Mouse (Mus musculus): ENCODE data around the gene Reps1. TPM values are rescaled to one million over a fixed set of nuclear protein-coding genes. Genes with fewer than 3 reads are reported as not detected.

Gene Reps1
- 10 to 100 TPM; 64.1 to 69.4 TPM for total RNA-seq (2021)

DNA sequence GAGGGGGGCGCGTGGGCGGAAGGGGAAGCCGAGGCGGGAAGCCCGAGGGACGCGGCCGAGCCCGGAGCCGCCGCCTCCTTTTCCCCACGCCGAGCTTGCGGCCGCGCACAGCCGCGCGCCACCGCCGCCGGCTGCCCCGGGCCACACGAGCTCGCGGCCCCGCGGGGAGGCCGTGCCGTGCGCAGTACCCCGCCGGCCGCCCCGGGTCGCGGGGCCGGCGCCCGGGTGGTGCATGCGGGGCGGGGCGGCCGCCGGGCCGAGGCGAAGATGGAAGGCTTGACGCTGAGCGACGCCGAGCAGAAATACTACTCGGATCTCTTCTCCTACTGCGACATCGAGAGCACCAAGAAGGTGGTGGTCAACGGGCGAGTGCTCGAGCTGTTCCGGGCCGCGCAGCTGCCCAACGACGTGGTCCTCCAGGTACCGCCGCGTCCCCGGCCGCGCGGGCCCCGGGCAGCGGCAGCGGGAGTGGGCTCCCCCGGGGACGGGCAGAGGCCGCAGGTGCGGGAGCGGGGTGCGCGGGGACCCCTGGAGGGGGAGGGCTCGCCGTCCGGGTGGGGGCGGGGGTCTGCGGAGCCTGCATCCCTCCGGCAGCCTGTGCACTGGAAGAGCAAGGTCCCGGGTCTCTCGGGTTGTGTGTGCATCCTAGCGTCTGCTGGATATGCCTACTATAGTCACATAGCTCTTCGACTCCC lies at the start of gene Reps1:
Gene Reps1 (plus strand): TSS at position 166 of the 695 bp plus-strand sequence.
- intact Hi-C loops (cut with DNase I), result loop anchor here (5.0 to 10.0 kb wide), 2 partner anchors 141 to 321 kb away; no protein-coding TSS in a partner anchor
- peak; percentile 43 for DNase-seq

DNA sequence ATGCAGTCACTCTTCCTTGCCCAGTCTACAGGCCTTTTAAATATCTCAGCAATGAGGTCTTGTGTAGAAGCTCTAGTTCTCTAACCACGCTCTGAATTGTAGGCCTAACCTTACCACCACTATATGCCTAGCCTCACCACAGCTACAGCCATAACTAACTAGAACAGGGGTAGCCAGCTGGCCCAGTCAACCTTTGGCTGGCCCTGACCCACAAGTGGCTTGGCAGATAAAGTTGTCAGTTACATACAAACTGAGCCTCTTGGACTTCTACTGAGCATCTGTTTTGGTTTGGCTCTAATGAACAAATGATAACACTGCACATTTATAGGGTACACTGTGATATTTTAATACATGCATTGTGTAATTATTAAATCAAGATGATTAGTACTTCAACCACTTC lies 48.9 kb upstream of the Reps1 start:
- intact Hi-C loops (cut with DNase I), result no loop called here
- DNase-seq, result no peak

DNA sequence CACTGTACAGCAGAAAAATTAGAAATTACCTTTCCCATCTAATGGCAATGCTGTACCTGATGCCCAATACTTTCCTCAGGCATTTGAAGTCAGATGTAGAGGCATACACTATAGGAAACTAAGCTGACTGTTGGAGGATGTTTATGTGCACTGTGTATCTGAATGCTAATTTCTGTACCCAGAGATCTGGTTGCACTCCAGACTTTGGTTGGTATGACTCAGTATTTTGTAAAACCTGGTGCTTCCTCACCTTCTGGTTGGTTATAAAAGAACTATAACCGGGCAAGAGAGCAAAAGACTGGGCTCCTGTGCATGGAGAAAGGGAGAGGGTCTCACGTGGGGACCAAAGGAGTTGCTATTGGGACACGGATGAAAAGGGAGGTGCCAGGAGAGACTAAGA lies 48.4 kb upstream of the Reps1 start:
- intact Hi-C loops (cut with DNase I), result no loop called here
- no peak for DNase-seq

DNA sequence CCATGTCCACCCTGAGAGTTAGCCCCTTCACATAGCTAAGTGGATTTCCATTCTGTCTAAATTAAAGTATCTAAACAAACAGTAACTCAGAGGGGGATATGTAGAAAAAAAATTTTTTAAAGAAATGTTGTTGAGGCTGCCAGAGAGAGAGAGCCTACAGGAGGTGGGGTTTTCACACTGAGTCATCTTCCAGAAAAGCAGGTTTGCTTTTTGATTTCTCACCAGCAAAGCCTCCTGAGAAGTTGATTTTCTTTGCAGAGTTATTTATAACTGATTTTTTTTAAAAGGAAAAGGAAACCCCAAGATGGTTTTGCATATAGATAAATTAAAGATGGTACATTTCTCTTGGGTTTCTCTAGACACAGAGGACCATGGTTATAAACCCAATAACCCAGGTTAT lies 47.5 kb upstream of the Reps1 start:
- no peak for DNase-seq
- intact Hi-C loops (cut with DNase I), result no loop called here

DNA sequence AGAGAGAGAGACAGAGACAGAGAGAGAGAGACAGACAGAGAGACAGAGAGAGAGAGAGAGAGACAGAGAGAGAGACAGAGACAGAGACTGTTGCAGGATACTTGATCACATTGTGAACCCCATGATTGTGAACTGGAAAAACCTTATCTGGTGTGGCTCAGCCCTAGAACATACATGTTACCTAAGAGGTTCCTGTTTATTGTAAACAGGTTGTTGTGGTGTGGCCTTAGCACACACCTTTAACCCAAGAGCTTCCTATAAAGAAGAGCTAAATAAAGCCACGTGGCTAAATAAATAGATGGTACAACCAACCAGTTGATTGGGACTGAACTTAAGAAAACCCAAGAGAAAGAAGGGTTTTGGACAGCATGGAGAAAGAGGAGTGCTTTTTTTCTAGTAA lies 45.9 kb upstream of the Reps1 start:
- intact Hi-C loops (cut with DNase I), result no loop called here
- no peak for DNase-seq

DNA sequence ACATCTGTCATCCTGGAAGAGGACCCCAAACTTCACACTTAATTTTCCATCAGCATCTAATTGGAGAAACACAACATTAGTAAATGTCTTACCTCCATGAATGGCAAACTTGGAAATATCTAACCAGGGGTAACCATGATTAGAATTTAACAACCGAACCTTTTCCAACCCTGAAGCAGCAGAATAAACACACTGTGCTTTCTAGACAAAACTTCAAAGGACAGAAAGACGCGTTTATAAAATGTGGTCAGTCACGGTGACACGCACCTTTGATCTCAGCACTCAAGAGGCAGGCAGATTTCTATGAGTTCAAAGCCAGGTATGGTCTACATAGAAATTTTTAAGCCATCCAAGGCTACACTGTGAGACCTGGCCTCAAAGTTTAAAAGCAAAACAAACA lies 43.9 kb upstream of the Reps1 start:
- no peak for DNase-seq
- intact Hi-C loops (cut with DNase I), result no loop called here

DNA sequence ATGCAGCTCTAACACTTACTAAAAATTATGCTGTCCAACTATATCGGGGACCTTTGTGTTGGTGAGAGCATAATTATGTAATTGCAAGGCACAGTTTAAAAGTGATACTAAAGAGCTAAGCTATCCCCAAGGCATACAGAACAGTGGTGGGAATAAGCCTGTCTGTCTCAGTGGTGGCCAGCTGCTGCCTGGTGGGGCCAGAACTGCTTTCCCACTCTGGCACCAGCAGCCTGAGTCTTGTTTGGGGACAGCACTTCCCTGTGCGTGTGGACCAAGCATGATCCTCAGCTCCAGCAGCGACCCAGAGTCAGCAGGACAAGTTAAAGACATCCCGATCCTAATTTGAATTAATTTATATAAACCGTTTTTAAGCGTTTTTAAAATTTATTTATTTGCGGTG lies 35.2 kb upstream of the Reps1 start:
- intact Hi-C loops (cut with DNase I), result no loop called here
- DNase-seq, result peak; percentile 11

DNA sequence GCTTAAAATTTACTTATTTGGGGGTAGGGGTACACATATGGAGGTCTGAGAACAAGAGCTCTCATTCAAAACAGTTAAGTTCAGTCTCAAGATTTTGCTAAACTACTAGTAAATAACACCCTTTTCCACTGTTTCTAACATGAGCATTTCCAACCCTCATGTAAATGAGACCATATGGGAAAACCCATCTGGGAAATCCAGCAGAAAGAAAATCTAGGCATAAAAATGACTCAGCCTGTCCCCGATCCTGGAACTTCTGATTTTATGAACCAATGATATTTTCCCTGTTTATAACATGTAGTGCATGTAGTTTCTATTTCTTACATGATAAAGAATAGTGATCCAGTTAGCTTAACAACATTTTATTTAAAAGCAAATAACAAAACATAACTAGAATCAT lies 34.8 kb upstream of the Reps1 start:
- intact Hi-C loops (cut with DNase I), result no loop called here
- no peak for DNase-seq

DNA sequence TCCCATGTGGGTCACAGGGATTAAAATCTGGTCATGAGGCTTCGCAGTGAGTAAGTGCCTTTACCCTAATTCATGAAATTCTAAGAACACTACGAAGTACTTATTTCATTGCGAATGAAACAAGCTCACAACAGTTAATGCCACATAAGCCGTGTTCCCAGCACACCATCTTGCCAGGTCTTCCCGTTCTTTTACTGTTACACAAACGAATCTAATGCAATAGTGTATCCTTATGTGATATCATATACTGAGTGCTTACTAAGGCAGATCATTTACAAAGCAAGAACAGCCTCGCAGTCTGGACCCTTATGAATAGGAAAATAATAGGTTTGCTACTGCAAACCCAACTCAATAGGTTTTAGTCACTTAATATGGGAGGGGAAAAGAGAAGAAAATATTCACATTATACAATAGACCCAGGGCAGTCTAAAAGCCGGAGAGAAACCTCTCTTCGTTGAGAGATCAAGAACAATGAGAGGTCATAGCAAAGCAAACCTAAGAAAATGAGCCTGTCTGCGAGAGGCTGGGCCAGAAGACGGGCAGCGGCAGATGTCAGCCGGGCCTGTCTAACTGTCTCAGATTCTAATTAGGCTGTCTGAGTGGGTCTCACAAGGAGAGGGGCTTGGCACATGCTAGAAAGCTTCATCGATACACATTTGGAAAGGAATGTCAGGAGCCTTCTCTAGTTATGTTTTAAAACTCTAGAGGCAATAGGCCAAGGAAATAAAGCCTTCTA lies 33.9 kb upstream of the Reps1 start:
- intact Hi-C loops (cut with DNase I), result no loop called here
- DNase-seq, result no peak

DNA sequence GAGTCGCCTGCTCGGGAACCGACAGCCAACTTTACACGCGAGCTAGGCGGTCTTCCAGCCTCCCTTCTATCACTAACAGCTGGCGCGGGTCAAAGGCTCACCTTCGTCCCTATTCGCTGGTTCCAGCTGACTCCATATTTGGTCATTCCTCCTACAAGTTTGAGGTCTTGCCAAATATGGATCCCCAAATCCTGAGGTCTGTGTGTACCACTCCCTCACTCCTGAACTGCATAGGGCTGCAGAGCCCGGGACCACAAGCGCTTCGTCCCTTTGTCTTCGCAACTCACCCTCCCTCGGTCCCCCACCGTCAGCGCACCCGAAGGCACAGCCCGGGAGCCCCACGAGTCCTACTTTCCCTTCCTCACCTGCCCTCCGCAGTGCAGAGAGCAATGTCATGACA lies 33.3 kb upstream of the Reps1 start:
- peak; percentile 63 for DNase-seq
- intact Hi-C loops (cut with DNase I), result no loop called here

DNA sequence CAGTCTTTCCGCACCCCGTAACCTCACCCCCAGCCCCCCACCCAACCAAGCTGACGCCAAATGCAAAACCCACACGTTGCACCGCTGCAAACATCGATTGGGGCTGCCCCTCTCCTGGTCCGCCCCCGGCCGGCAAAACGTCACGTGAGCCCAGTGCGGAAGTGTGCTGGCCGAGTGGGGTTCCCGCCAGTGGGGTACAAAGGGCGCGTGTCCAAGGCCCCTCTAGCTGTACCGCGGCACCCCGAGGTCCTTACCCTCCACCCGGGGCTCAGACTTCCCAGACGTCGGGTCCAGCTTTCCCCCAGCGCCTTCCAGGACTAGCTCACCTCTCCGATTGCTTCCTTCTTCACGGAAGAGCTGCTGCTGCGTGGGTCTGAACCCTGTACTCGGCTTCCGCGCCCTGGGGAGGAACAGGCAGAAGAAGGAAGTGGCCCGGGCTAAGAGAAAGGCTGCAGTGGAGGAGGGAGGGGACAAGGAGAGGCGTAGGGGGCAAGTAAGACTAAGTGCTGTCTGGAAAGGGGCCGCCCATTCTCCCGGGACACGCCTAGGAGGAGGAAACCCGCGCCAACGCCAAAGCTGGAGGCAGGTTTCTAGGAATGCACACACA lies 32.8 kb upstream of the Reps1 start, which contains the start of gene Abracl:
Gene Abracl (minus strand): TSS at position 548 of the 607 bp plus-strand sequence.
- intact Hi-C loops (cut with DNase I), result no loop called here

DNA sequence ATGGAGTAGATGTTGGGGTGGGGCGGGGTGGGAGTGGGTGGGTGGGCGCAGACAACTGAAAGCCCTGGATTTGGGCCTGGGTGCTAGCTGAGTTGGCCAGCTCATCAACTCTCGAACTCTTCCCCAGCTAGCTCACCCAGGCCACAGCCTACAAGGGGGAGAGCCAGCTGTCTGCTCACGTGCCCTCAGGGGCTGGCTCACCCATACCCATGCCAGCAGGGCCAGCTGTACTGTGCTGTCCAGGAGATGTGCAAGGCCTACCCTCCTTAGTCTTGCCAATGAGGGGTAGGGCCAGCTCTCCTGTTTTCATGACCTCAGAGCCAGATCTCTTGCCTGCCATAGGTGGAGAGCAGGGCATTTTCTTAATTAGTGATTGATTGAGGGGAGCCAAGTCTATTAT lies 21.3 kb upstream of the Reps1 start:
- peak; percentile 7 for DNase-seq
- intact Hi-C loops (cut with DNase I), result no loop called here

More for the DNA sequence above, 32.8 kb upstream of the Reps1 start, which contains the start of gene Abracl:
- peak; percentile 78 for DNase-seq

DNA sequence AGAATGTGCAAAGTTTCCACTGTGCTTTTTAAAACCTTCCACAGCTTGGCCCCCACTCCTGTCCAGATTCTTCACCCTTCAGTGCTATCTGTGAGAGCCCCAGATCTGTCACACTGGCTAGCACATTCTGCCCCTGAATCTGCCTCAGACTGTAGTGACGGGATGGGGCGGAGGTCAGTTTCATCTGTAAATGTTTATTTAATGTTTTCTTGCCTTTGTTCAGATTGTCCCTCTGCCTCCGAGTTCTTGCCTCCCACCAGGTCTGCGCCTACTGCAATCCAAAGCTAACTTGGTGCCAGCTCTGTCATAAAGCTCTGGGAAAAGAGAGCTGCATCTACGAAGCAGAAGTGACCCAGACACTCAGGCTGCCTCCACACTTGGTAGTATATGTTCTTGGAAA lies 18.8 kb upstream of the Reps1 start:
- intact Hi-C loops (cut with DNase I), result no loop called here
- no peak for DNase-seq

DNA sequence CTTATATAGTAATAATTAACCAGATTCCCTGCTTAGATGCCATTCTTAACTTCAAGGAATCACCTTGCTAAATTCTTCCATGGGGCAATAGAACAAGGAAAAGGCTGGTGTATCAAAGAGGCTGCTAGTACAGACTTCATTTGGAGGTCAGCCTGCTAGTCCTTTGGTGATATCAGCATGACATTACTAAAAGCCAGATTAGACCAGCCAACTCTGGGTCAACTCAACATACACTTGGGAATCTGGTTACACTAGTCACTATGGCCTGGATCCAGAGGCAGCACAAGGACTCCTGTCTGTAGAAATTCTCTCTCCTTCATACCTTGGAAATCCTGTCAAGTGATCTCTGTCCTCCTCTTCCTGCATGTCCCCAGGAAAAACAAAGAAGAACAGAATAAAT lies 9.3 kb upstream of the Reps1 start:
- DNase-seq, result no peak
- intact Hi-C loops (cut with DNase I), result no loop called here

DNA sequence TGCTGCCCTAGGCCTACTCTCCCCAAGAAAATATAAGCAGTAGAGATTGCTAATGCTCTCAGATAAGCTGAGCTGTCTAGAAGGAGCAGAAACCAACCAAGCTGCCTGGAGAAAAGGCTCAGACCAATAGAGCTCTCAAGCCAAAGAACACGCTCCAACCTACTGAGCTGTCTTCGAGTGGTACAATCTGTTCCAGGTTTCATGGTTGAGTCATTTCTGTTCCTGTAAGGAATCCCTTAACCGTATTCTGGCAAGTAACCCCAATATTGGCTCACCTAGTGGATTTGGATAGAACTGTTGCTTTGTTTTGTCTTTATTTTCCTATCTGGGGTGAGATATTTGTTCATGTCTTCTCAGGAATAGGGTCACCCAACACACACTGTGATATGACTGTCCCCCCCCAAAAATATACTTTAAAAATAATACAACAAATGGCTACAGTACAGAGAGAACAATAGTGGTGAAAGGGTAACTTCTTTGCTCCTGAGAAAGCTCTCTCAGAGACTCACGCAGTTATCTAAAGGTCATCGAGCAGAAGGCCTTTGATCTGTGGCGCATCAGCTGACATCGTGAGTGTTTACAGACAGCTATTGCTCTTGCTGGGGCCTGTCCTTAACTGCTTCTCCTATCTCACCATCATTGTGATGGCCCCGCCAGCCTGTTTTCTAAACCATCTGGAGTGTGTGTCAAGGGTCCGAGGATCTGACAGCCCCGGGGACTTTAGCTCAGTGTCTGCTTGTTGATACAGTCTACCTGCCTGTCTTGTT lies 8.1 kb upstream of the Reps1 start:
- DNase-seq, result no peak
- intact Hi-C loops (cut with DNase I), result no loop called here

DNA sequence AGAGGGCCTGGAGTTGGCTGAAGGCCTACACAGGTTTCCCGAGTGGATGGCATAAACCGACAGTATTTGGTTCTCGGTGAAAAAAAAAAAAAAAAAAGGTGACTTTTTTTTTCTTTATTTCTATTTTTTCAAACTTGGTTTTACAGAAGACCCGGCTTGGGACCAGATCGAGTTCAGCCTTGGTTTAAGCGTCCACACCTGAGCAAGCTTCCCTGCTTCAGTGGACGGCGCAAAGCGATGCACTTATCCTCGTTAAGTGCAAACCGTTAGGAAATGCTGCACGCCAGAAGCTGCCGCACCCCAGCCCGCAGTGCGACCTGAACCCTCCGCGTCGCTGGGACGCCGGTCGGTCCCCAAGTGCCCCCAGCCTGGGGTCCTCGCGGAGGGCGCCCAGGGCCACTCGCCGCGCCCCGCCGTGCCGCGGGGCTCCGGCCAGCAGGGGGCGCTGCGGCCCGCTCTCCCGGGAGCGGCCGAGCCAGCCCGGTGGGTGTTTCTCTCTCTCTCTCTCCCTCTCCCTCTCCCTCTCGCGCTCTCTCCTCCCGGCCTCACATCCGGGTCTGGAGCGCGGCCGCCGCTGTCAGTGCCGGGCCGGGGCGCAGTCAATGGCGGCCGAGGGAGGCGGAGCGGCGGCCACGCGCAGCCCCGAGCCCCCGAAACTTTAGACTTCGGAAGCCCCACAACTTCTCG lies 509 bp upstream of the Reps1 start:
- intact Hi-C loops (cut with DNase I), result loop anchor here (5.0 to 10.0 kb wide), 2 partner anchors 142 to 320 kb away; no protein-coding TSS in a partner anchor
- DNase-seq, result peak; percentile 86

DNA sequence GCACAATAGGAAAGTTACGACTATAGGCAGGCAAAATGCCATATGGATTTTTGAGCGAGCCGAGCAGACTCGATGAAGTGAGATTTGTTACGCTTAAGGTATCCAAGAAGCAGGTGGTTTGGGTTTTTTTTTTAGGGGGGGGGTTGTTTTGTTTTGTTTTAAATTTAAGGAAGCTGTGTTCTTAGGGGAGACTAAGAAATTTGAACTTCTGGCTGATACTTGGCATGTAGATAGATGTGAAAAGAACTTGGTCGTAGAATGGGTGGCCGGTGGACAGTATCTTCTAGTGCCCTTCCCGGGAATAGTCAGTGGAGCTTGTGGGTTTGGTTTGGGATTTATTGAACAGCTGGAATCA lies 707 bp downstream of the Reps1 start:
- DNase-seq, result no peak
- intact Hi-C loops (cut with DNase I), result loop anchor here (5.0 to 10.0 kb wide), 2 partner anchors 141 to 322 kb away; no protein-coding TSS in a partner anchor

DNA sequence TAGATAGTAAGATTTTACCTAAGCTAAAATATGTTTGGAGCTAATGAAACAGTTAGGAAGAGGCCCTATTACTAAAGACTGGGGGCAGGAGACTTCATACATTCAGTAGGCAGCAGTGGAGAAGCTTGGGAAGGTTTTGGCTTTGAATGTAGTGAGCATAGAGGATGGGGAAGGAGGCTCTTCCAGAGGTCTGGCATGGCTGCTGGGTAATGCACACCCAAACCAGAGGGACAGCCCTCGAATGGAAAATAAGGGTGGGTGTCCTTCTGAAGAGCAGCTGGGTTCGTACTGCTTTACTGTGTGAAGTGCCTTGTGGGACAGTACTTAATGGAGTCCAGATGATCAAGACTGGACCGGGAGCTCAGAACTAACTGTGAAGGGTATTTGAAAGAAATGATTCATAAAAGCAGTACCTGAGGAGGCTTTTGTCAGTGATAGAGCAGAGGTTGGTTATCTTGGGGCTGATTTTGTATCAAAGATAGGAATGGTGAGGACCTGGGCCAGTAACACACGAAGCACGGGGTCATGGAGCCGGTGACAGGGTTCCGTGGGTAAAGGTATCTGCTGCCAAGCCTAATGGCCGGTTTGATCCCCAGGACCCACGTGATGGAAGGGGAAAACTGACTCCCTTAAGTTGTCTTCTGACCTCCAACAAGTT lies 3.1 kb downstream of the Reps1 start:
- DNase-seq, result no peak
- intact Hi-C loops (cut with DNase I), result loop anchor here (5.0 to 10.0 kb wide), 2 partner anchors 138 to 324 kb away; no protein-coding TSS in a partner anchor

DNA sequence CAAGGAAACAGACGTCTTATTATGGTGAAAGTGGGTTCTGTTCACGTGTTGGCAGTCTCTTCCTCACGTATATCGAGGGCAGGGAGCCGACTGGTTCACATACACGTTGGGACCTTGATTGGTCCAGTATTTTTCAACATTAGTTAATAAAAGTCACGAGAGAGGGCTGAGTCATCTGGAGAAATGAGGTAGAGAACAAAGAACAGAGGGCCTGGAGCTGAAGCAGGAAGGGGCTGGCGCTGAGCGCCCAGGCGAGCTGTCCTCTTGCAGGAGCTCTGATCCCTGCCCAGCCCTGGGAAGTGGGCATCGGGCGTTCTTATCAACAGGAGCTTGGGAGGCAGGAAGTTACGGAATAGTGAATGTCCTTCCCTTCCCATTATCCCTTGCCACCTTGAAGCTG lies 4.1 kb downstream of the Reps1 start:
- no peak for DNase-seq
- intact Hi-C loops (cut with DNase I), result loop anchor here (5.0 to 10.0 kb wide), 2 partner anchors 137 to 325 kb away; no protein-coding TSS in a partner anchor

DNA sequence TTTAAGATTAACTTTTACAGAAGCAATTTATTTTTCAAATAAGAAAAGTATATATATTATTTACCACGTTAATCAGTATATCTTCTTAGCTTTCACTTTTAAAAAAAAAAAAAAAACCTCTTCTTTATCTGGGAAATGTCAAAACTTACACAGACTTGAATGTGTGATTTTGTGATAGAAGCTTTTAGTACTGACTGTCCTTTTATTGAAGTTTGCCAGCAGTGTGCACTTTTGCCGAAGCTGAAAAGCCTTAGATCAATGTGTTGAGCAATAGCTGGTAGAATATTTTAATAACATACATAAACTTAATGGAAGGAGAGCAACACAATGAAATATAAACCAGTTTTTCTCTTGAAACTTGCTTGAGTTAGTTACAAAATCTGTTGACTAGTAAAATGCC lies 5.1 kb downstream of the Reps1 start:
- intact Hi-C loops (cut with DNase I), result no loop called here
- DNase-seq, result no peak

All from left cerebral cortex, postnatal 4 days (tissue).